Mouse (Mus musculus) brain, embryonic 14.5 days (tissue): ENCODE results near the gene Mga.

Source experiments
- CTCF ChIP-seq: fragments of 200-500 bp; IDR thresholded peaks from 2 replicates; pipeline ENCODE4 v1.5.1; 2012; ENCODE audit warnings: inconsistent platforms, mild to moderate bottlenecking, moderate library complexity, borderline replicate concordance; ENCODE audit not compliant: insufficient read depth, insufficient read length; ENCODE audit errors: extremely low read depth
- POLR2A ChIP-seq: fragments of 200-500 bp; IDR thresholded peaks from 2 replicates; pipeline ENCODE4 v1.6.1; 2012; ENCODE audit warnings: mild to moderate bottlenecking, inconsistent platforms, borderline replicate concordance; ENCODE audit not compliant: poor library complexity, insufficient read depth, insufficient read length, severe bottlenecking; ENCODE audit errors: extremely low read depth

- peak; percentile 25; the same call in 1 of the 2 replicates for TF ChIP-seq CTCF
- TF ChIP-seq POLR2A: peak; percentile 46; the same call in 1 of the 2 replicates
Observed at GRCm38 (mm10) chr2:119971837-119972536, 75.0 kb downstream of the Mga start.
